Mouse (Mus musculus) spleen, postnatal 10 days (tissue): Measurements from ENCODE around the gene Htra1.

Experiments used
- DNase-seq, 2 experiments: peaks; one replicate each; pipeline ENCODE4 v3.0.0; 2021 to 2022; ENCODE audit warnings: low spot score in 2 of 2

The Htra1 gene

GRCm38 (mm10) chr7:130966876-130967275 is 31.0 kb downstream of the Htra1 start:
- no peak for DNase-seq

GRCm38 (mm10) chr7:130967901-130968300 is 32.0 kb downstream of the Htra1 start:
- no peak for DNase-seq

- DNase-seq: no peak
Measured at GRCm38 (mm10) chr7:130968537-130968936, 32.6 kb downstream of the Htra1 start.

DNA sequence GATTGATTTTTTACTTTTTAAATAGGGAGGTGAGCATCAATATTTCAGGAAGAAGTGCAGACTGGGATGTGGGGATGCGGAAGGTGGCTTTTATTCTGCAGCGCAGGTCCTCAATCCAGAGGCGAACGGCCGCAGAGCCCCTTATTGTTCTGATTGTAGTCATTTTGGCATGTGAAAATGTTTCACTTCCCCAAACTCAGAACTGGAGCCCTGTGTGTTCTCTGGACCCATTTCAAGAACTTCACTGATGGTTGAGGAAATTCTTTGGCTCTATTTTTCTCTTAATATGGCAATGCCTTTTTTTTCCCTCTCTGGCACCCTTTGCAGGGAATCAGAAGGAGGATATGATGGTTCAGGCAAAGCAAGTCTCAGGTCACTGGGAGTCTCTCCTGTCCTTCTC is 33.2 kb downstream of the Htra1 start:
- no peak for DNase-seq

GRCm38 (mm10) chr7:130969507-130969906 is 33.6 kb downstream of the Htra1 start:
- no peak for DNase-seq

DNA sequence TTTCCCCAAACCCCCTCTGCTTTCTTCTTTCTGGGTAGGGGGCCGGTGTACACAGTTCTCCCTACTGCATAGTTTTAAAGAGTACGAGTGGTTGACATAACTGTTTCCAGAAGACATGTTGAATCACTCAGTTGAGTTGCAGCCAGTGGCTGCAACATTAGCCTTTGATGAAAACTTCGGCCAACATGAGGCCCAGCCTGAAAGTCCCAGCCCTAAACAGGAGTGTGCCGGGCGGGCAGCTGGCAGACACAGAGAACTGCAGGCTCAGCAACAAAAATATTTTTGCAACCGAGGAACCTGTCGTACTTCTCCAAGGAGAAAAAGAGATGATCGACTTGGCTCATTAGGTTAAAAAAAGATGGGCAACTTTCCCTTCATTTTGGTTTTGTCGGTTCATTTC is 36.9 kb downstream of the Htra1 start:
- no peak for DNase-seq

GRCm38 (mm10) chr7:130976305-130976935 is 40.5 kb downstream of the Htra1 start:
- no peak for DNase-seq

DNA sequence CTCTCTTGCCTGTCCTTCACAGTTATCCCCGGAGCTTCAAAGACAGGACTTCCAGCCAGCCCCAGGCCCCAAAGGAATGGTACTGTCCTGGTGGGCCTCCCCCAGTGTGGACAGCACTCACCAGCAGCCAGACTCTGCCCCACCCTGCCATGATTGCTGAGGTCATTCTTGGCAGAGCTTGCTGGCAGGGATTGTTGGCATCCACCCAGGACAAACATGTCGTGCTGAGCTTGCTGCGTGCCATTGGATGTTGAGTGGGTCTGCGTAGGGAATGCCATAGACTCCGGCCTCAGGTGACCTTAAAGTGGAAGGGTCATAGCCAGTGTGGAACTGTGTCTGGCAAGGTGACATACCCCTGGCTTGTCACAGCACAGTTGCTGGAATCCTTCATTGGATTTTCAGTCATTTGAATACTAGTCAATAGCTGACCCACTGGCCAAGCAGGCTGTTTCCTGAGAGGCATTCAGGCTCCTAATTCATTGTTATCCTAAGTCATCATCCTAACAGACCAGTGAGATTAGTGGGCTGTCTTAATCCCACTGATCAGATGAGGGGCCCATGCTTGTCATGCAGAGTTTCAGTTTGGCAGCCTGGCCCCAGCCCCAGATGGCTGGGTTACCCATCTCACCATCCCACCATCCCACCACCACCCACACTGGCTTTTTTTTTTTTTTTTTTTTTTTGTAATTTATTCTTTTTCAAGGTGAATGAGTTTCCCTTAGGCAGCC is 42.0 kb downstream of the Htra1 start:
- no peak for DNase-seq

DNA sequence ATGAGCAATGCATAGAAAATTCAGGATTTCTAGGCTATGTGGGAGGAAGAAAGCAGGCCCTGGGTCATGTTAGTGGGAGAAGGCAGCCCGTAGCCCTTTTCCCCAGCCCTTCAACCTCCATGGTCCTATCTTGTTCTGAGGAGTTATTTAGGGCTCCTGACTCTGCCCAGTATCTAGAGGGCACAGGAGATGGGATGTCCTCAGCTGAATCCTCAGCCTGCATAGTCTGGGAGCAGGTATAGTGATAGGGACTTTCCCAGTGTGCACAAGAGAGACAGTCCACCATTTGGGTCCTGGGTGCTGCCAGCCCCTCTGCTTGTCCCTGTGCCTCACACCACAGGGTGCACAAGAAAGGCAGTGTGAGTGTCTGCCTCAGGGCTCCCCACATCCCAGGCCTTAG is 42.6 kb downstream of the Htra1 start:
- DNase-seq: no peak

DNA sequence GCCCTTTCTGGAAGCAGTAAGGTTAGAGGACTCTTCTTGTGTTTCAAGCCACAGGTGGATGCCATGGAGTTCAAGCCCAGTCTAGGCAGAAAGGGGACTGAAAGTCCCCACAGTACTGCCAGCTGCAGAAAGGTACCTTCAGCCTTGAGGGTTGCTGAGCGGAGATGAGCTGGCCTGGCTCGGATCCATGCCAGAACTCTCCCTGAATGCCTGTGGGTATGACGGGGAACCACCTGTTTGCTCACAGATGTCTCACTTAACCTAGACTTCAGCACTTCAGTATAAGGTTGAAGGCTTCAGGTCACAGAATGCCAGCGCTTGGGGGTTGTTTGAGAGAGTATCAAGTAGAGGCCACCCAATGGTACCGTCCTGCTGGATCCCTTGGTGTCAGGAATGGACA is 44.2 kb downstream of the Htra1 start:
- DNase-seq: no peak

DNA sequence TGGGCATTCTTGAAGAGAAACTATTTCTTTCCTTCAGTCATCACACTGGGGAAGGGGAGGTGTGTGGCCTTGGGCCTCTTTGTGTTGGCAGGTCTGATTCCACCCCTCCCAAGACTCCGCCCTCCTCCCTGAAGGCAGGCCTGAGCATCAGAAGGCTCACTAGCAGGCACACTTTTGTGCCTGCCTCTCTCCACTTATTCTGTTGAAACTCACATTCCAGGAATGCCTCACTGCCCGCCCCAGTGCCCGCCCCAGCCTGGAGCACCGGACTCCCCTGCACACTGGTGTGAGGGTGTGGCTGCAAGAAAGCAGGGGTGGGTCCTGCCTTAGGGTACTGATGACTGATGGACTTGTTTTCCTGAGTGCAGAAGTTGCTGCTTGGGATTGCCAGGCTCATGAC is 46.5 kb downstream of the Htra1 start:
- no peak for DNase-seq

- DNase-seq: no peak
Measured at GRCm38 (mm10) chr7:130982881-130983280, 47.0 kb downstream of the Htra1 start.

GRCm38 (mm10) chr7:130984294-130984693 is 48.4 kb downstream of the Htra1 start:
- no peak for DNase-seq

GRCm38 (mm10) chr7:130985193-130985592 is 49.3 kb downstream of the Htra1 start:
- no peak for DNase-seq

DNA sequence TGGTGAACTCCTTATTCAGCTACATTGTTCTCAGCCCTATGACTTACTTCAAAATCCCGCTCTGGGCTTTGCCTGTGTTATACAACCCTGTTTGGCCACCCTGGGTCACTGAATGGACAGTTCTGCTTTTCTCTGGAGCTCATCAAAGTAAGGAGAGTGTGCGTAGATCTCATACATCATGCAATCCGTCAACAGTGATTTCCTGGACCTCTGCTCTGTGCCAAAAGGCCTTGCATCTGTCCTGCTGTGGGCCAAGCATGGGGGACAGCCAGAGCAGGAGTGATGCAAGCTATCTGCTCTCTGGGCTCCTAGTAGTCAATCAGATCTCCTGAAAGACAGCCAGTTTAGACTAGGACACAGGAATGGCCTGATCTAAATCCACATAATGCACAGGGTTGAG is 49.8 kb downstream of the Htra1 start:
- no peak for DNase-seq

DNA sequence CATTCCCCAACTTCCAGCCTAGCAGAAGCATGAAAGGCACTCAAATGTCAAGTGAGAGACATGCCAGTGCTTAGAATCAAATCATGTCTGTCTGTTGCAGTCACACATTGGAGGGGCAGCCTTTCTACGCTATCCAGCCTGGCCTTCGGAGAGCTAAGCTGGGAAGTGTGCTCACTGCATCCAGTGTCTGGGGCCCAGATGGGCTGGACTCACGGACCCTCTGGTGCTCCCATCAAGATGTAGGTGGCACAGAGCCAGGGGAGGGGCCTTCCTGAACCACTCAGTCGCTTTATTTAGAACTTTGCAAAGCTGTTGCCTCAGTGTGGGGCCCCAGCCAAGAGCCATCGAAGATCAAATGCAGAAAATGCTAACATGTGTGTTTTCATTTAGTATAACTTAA is 52.2 kb downstream of the Htra1 start:
- no peak for DNase-seq

DNA sequence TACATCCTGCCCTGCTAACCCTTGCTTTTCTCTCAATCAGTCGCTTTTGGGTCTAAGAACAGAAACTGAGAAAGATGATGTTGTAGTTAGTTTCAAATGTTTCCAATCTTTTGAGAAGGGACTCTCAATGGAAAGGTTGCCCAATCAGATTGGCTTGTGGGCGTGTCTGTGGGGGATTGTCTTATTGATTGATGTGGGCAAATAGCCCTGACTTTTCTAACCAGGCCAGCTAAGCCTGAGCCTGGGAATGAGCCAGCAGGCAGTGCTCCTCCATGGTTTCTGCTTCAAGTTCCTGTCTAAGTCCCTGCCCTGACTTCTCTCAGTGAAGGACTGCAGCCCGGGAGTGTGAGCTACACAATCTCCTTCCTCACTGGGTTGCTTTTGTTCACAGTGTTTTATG is 53.5 kb downstream of the Htra1 start:
- no peak for DNase-seq

DNA sequence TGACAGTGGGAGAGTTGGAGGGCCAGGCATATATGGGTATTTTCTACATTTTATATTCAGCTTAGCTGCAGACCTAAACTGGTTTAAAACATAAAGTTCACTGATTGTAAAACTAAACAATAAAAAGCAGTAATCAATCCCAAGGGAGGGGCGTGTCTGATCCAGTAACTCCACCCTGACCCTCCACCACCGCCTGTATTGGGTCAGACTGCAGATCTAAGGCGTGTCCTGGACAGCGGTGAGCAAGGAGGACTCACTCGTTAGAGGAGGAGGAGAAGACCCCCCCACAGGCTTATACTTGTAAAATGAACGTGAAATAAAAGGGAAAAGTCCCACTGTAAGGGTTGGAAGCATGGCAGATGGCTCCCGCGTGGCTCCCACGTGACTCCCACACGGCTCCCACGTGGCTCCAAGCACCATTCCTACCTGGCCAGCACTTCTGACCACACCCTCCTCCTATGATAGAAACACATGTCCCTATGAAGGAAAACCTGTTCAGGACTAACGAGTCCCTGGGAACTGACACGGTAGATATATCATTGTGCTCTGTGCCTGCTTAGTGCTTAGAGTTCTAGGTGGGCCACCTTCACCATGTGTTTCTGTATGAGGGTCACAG is 55.4 kb downstream of the Htra1 start:
- no peak for DNase-seq

DNA sequence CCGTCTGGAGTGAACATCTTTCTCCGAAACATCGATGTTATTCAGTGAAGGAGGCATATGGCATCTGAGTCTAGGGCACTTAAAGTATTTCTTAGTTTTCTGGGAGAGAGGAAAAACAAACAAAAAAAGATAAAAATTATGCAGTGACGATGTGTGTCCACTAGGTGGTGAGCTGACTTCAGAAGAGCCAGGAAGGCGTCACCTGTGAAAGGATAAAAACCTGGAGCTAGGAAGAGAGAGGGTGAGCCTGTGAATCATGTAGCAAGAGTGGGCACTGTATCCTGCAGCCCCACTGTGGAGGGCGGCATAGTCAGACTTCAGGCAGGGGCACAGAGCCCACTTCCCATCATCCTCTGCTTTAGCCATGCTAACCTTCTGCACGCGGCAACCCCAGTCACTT is 58.0 kb downstream of the Htra1 start:
- no peak for DNase-seq

- no peak for DNase-seq
Measured at GRCm38 (mm10) chr7:131001976-131002726, 66.2 kb downstream of the Htra1 start.

- DNase-seq: no peak
Measured at GRCm38 (mm10) chr7:131004071-131004470, 68.2 kb downstream of the Htra1 start.

GRCm38 (mm10) chr7:131007221-131007620 is 71.3 kb downstream of the Htra1 start:
- DNase-seq: no peak

GRCm38 (mm10) chr7:131009178-131009577 is 73.3 kb downstream of the Htra1 start:
- no peak for DNase-seq
